Mouse (Mus musculus) adrenal gland, postnatal 10 days (tissue): ENCODE measurements around the gene Frat2. TPM values are rescaled to one million over a fixed set of nuclear protein-coding genes. Genes with fewer than 3 reads are reported as not detected.
"Not testable (repeated sequence)": the region's sequence is repeated elsewhere in the genome, so short reads cannot be mapped to it uniquely, and the experiment has no call there.

Experiments
- DNase-seq: peaks from one replicate; pipeline ENCODE4 v3.0.0; 2021; ENCODE audit warnings: mixed read lengths
- long read RNA-seq, 2 experiments: library from polyadenylated mRNA; stranded (forward); transcript quantifications; one replicate each; pipeline ENCODE4 v2.0.0; 2021
- total RNA-seq, 2 experiments: library from RNA; stranded (reverse); gene quantifications; 2 replicates each; pipeline ENCODE4 v1.2.3; 2021

The Frat2 gene
- 1 to 10 TPM; 4.8 to 7.1 TPM for total RNA-seq
- long read RNA-seq, experiment 1, transcript Frat2-201 (1 exons, 2,161 nt): major isoform, 25 of 25 reads
- long read RNA-seq, experiment 1, partial matches to known transcripts: 0 of 25 reads
- long read RNA-seq, experiment 1, other reads (novel, unspliced or antisense): 0 of 25 reads
- long read RNA-seq, experiment 2, partial matches to known transcripts: 0 of 2 reads
- long read RNA-seq, experiment 2, other reads (novel, unspliced or antisense): 0 of 2 reads

DNA sequence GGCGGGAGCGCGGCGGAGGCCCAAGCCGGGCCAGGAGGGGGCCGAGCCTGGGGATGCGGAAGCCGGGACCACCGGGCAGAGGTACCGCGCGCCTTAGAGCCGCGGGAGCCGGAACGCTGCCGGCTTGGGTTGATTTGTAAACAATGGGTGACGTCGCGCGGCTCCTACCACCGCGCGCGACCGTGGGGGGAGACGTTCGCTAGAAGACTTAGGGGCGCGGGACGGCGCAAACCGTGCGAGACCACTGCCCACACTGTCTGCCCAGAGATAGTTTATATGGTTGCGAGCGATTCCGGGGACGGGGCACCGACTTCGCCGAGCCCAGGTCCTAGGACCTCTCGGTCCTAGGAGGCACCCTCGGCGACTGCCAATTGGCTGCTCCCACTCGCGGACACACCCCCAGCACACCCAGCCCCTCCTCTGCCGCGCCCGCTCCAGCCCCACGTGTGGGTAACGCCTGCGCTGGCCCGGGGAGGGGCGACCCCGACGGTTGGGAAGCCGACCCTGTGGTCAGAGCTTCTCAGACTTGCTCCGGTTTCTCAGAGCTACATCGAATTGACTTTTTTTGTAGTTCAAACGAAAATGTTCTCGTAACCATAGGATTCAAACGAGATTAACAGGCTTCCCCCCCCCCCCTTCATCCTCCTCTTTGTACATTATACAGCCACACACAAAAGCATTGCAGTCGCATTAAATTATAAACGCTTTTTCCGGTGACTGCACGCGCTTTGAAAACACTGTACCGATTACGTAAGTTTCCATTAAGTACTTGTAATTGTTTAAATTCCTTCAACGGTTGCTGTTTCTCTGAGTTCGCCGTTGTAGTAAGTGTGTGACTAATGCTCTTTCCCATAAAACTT lies at the start of gene Frat2:
TSS of gene Frat2 (minus strand) at position 141 of the 860 bp plus-strand sequence.
- peak; percentile 90 for DNase-seq

DNA sequence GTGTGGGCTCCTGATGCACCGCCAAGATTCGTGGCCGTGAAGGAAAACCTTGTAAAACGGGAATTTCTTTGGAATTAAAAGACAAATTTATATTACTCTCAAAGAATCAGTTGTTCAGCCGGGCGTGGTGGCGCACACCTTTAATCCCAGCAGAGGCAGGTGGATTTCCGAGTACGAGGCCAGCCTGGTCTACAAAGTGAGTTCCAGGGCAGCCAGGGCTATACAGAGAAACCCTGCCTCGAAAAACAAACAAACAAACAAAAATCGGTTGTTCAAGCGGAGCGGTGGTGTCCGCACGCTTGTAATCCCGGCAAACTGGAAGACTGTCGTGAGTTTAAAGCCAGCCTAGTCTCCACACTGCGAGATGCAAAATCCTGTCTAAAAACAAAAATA lies 48.4 kb upstream of the Frat2 start:
- DNase-seq: no peak

DNA sequence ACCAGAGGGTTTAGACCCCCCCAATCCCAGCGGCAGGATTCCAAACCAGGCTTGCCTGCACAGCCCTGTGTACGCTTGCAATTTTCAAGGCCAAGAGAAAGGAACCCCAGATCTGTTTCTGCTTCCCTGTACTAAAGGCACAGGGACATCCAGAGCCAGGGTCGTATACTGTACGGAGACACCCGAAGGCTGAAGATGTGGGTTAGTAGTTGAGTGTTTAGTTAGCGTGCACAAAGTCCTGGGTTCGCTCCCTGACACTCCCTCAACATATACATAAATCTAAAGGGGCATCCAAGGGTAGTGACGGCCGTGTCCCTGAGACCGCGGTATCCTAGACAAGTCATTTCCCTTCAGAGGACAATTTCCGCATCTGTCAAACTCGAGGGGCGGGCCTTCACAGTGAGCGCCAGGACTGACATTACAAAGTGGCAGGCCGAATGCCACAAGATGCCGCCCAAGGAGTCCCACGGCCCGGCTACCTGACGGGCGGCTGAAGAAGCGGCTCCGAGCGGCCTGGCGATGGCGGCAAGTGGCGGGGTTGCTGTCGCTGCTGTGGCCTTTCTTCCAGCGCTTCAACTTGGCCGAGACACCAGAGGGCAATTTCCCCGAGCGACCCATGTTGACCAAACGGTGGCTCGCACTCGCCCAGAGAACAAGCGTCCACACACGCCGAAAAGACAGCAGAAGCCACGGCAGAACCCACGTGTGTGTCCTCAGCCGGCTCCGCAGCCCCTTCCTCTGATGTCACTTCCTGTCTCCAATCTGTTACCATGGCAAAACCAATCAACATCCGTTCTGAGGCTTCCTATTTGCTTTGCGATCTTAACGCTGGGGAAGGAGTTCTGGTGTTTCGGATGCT lies 47.8 kb upstream of the Frat2 start, which contains the start of gene Rrp12:
TSS of gene Rrp12 (minus strand) at position 714 of the 859 bp plus-strand sequence.
- peak; percentile 88 for DNase-seq

DNA sequence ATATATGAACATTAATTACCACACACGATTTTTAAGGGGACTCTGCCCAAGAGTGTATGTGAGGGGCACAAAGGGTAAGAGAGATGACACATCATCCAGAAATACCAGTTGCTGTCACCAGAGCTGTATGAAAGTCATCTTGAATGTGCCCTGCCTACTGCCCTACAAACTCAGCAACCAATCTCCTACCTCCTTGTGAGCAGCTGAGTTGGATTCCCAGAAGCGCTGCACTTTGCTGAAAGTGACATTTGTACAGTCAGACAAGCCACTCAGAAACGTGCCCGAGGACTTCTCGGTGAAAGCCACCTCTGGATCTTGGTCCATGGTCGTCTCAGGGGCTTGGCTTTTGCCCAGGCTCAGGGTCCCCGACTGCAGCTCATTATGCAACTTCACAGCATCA lies 47.0 kb upstream of the Frat2 start:
- DNase-seq: no peak

DNA sequence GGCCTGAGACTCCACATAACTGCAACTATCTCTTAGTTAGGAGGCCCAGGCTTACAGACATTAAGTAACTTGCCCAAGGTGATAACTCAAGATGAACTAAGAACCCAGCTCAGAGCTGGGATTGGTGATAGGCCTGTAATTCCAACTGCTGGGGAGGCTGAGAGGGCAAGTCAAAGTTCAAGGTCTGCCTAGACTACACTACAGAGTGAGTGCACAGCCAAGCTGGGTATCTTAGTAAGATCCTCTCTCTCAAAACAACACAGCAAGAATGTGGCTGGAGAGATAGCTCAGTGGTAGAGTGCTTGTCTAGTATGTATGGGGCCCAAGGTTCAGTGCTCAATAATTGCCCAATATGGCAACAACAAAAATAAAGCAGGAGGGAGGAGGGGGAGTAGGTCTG lies 40.3 kb upstream of the Frat2 start:
- no peak for DNase-seq

DNA sequence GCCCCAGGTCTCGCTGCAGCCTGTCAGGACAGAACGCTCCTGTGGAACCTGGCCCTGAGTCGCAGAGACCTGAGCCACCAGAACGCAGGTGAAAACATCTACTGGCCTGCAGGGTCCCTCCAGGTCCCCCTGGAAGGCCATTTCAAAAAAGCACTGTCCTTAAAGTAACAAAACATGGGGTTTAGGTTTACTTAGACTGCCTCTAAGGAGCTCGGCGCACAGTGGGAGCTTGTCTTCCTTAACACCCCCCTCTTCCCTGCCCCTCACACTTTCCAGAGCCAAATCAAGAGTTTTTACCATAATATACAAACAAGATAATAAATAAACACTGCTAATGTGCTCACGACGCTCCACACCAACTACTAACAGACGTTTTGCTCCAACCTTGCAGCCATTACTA lies 36.0 kb upstream of the Frat2 start:
- DNase-seq: no peak

- DNase-seq: no peak
These were observed 33.9 kb upstream of the Frat2 start for GRCm38 (mm10) chr19:41881842-41882241.

- no peak for DNase-seq
These were observed 26.4 kb upstream of the Frat2 start for GRCm38 (mm10) chr19:41874356-41874755.

DNA sequence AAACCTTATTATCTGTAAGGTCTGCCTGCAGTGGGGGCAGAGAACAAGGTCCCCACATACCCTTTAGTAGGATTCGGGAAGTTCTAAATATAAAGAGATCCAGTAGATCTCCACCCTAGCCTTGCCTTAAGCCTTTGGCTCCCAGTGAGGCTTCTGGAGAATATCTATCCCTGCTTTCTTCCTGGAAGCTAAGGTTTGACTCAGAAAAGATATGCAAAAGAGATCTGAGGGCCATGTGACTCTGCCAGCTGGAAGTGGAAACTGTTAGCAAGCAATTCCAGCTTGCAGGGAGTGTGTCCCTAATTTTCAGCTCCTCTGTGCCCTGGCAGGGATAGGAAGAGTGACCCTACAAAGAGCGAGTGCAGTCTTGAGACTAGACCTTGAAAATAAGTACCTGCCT lies 24.4 kb upstream of the Frat2 start:
- DNase-seq: no peak

GRCm38 (mm10) chr19:41869946-41870345 lies 22.0 kb upstream of the Frat2 start:
- DNase-seq: not testable (repeated sequence)

DNA sequence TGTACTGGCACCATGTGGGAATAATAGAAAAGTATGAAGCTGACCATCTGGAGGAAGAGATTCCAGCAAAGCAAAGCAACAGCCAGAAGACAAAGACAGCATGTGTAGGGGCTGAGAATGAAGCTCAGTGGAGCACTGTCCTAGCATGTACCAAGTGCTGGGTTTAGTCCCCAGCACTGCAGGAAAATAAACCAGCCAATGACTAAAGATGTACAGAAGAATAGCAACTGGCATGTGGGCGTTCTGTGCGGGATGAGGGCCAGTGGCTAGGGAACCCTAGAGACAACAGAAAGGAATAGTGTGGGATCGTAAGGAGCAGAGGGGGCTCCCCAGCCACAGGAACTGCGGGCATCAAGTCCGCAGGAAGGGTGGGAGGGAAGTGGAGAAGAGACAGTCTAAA lies 21.4 kb upstream of the Frat2 start:
- DNase-seq: no peak

DNA sequence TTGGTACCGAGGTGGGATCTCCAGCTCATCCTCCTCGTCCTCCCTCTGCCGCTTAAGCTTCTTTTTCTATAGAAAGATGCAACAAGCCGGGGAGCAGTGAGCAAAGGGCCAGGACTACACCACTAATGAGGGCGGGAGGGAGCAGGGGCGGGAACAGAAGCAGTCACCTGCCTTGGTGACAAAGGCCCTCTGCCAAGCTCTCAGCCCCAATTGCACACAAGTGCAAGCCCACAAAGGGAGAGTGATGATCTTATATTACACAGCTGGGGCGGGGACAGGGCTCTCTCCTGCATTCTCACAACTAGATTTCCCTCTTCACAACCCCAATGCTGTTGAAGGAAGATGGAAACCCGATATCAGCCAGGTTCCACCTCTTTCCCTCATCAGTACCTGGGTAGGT lies 18.8 kb upstream of the Frat2 start:
- DNase-seq: no peak

DNA sequence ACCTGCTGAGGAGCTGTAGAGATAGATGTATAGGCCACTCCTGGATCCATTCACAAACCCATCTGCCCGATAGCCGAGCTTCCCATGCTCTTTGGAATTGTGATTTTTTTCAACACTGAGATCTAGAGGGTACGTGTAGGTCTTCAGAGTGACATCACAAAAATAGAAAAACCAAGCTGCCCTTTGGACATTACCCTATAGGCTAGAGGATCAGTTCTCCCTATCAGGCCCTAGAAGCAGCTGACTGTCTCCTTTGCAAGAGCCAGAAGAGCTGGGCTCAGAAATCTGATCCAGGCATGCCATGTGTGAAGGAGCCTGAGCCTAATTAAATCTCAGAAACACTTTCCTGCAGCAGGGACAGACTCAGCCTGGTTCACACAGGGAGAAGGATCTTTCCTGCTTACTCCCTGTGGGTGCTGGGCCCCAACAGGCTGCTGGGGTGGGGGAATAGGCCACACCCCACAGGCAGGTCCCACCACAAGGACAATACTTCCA lies 9.9 kb upstream of the Frat2 start:
- DNase-seq: no peak

GRCm38 (mm10) chr19:41857086-41857762 lies 9.3 kb upstream of the Frat2 start:
- no peak for DNase-seq

DNA sequence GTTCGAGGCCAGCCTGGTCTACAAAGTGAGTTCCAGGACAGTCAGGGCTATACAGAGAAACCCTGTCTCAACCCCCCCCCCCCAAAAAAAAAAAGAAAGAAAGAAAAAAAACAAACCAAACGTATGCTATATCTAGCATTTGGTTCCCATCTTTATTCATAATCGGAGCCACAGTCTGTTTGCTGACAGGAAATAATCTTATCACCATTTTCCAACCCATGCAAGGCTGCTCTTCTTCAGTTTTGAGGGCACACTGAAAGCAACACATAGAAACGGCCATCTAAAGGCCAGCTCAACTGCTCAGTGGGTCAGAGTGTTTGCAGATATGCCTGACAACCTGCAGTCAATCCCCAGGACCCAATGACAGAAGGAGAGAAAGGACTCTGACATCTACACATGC lies 4.5 kb upstream of the Frat2 start:
- DNase-seq: no peak

GRCm38 (mm10) chr19:41850719-41851543 lies 3.0 kb upstream of the Frat2 start:
- DNase-seq: no peak

GRCm38 (mm10) chr19:41850021-41850718 lies 2.2 kb upstream of the Frat2 start:
- DNase-seq: no peak

DNA sequence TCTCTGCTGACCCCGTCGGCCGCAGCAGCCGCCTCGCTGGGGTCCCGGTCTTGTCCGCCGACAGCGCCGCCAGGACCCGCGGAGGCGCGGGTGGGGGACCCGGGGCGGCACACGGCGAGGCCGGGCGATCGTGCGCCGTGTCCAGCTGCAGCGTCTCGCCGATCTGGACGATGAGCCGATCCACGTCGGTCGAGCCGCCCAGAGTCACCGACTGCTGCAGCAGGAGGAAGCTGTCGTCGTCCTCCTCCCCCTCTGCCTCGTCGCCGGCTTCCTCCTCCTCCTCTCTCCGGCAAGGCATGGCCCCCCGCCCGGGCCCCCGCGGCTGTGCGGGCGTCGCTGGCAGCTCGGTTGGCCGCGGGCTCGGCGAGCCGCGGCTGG lies 329 bp downstream of the Frat2 start:
- DNase-seq: peak; percentile 60

DNA sequence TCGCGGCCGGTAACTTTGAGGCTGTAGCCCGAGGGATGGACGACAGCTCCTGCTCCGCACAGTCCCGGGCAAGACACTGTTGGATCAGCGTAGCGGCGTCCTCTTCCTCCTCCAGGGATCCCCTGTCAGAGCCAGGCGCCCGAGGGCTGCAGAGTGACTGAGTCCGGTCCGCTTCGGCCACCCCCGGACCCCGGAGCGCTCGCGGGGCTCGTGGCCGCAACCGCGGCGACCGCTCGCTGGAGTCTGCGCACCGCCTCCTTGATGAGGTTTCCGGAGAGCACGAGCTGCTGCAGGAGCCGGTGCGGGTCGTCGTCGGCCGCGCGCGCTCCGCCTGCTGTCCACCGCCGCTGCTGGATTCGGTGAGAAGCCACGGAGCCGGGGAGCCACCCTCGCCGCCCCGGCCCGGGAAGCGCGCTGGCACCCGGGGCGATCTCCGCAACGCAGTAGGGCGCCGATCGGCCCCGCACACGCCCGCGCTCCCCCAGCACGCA lies 796 bp downstream of the Frat2 start:
- DNase-seq: peak; percentile 66
